Mouse (Mus musculus) stomach, postnatal 0 days (tissue): ENCODE measurements around the gene Ptprm.

Experiments
- CTCF ChIP-seq: IDR thresholded peaks from 2 replicates; pipeline ENCODE4 v1.5.1; 2016; ENCODE audit warnings: antibody characterized with exemption, low read depth, mild to moderate bottlenecking, moderate library complexity
- EP300 ChIP-seq: optimal IDR thresholded peaks from 2 replicates; pipeline ENCODE3; 2016; ENCODE audit warnings: antibody characterized with exemption

DNA sequence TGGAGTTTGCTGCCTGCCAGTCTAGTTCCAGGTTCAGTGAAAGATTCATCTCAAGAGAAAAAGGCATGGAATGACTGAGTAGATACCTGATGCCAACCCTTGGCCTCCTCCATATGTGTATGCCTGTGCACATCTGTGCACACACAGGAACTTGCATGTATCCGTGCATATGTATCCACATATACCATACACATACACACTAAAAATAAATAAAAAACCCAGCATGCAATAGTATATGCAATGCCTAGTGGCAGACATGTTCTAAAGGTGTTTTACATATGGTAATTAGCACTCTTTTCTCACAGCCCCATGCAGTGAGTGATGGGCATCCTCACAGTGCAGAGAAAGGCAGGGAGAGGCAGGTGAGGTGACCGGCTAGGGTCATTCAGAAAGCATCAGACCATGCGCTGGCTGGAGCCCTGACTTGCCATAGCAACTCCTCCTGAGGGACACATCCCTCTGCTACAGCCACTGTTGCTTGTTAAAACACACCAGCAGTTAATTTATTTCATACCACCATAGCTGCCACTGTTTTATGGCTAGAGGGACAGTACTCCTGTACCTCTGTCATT lies 734.9 kb downstream of the Ptprm start:
- no peak for TF ChIP-seq CTCF
- no peak for TF ChIP-seq EP300
